Mouse (Mus musculus) lung, embryonic 14.5 days (tissue): ENCODE measurements around the gene Gfpt1. TPM values are rescaled to one million over a fixed set of nuclear protein-coding genes. Genes with fewer than 3 reads are reported as not detected.

ENCODE experiments used
- ATAC-seq: fragments of 200-750 bp; cut with Nextera tagmentation; 2 replicates; pipeline ENCODE4 v1.8.0; 2017; ENCODE audit warnings: mild to moderate bottlenecking, moderate TSS enrichment, moderate library complexity; ENCODE audit not compliant: insufficient read depth
- DNase-seq: peaks from one replicate; pipeline ENCODE4 v3.0.0-alpha.2; 2015
- H3K27ac ChIP-seq: fragments of 300-500 bp; sonication (generic); 2 replicates; pipeline ENCODE4 v1.5.1; 2014; ENCODE audit warnings: low read depth, mild to moderate bottlenecking, moderate library complexity
- H3K27me3 ChIP-seq: fragments of 300-500 bp; sonication (generic); 2 replicates; pipeline ENCODE4 v1.6.1; 2014; ENCODE audit warnings: low read length, control low read depth; ENCODE audit not compliant: insufficient read depth
- H3K36me3 ChIP-seq: fragments of 300-500 bp; sonication (generic); 2 replicates; pipeline ENCODE4 v1.6.1; 2014; ENCODE audit warnings: control low read depth; ENCODE audit not compliant: insufficient read depth
- H3K4me1 ChIP-seq: fragments of 300-500 bp; sonication (generic); 2 replicates; pipeline ENCODE4 v1.6.1; 2014; ENCODE audit warnings: antibody characterized with exemption, control low read depth; ENCODE audit not compliant: insufficient read depth
- H3K4me2 ChIP-seq: fragments of 300-500 bp; sonication (generic); 2 replicates; pipeline ENCODE4 v1.6.1; 2014; ENCODE audit warnings: mild to moderate bottlenecking
- H3K4me3 ChIP-seq: fragments of 300-500 bp; sonication (generic); 2 replicates; pipeline ENCODE4 v1.5.1; 2014; ENCODE audit warnings: low read depth, low read length
- H3K9ac ChIP-seq: fragments of 300-500 bp; sonication (generic); 2 replicates; pipeline ENCODE4 v1.6.1; 2014
- H3K9me3 ChIP-seq: fragments of 300-500 bp; sonication (generic); 2 replicates; pipeline ENCODE4 v1.6.1; 2016; ENCODE audit warnings: low read depth, low read length, control low read depth
- CTCF ChIP-seq: IDR thresholded peaks from 2 replicates; pipeline ENCODE4 v1.5.1; 2016; ENCODE audit warnings: antibody characterized with exemption, low read depth
- WGBS: fragments of 180-500 bp; shearing (Covaris S2); extraction: QIAGEN DNeasy Blood & Tissue Kit; methylation state at CpG from one replicate; pipeline ENCODE4 v1.1.7; 2014; 5-methylcytosine and 5-hydroxymethylcytosine counted together
- polyA plus RNA-seq: library from polyadenylated mRNA; unstranded; fragments of >200 nt; fragmentation: Nextera tagmentation; extraction: Ambion mirVana; gene quantifications from 2 replicates; pipeline ENCODE4 v1.2.1, GENCODE M21; 2014

Gene Gfpt1
- polyA plus RNA-seq, 1 experiment from 2014 or later: 22.1 TPM

DNA sequence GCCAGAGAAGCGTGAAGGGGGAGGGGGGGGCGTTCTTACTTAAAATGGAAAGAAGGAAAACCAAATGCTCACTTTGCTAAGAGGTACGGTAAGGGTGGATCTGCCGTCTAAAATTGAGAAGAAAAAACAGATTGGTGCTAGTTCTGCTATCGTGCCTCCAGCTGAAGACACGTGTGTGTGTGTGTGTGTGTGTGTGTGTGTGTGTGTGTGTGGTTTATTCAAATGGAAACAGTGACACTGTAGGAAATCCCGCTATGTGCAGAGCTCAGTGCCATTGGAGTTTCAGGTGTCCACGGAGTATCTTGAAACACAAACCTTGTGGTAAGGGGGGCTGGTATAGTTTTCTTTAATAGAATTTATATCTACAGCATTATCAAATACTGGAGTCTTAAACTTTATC is 11.5 kb downstream of the Gfpt1 start:
- no peak overlapping the region for H3K27ac ChIP-seq
- no peaks in the 10 kb centered on the region for H3K9me3 ChIP-seq
- H3K4me2 ChIP-seq: no peak overlapping the region
- H3K4me3 ChIP-seq: no peak overlapping the region
- H3K9ac ChIP-seq: no peak overlapping the region
- peaks cover 84% of the 10 kb centered on the region for H3K36me3 ChIP-seq
- ATAC-seq: no peak
- no peaks in the 10 kb centered on the region for H3K4me1 ChIP-seq
- 90% methylated on average over 8 of the region's 8 CpGs for WGBS
- no peaks in the 10 kb centered on the region for H3K27me3 ChIP-seq
- TF ChIP-seq CTCF: no peak
- DNase-seq: no peak

DNA sequence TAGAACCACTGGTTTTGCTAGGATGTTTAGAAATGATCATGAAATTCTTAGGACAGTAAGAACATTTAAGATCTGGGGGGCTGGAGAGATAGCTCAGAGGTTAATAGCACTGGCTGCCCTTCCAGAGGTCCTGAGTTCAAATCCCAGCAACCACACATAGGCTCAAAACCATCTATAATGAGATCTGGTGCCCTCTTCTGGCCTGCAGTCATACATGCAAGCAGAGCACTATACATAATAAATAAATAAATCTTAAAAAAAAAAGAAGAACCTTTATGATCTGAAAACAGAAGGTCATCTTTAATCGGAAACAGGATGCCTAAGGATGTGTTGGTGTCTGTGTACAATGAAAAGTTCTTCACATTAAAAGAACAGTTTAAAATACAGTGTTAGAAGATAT is 17.1 kb downstream of the Gfpt1 start:
- no peaks in the 10 kb centered on the region for H3K9me3 ChIP-seq
- H3K9ac ChIP-seq: no peak overlapping the region
- H3K4me1 ChIP-seq: no peaks in the 10 kb centered on the region
- TF ChIP-seq CTCF: peak; percentile 36; the same call in 1 of the 2 replicates
- H3K4me2 ChIP-seq: no peak overlapping the region
- WGBS: 91% methylated on average over 1 of the region's 1 CpGs
- ATAC-seq (no peak), DNase-seq (no peak)
- H3K27me3 ChIP-seq: no peaks in the 10 kb centered on the region
- no peak overlapping the region for H3K27ac ChIP-seq
- peaks cover 91% of the 10 kb centered on the region for H3K36me3 ChIP-seq
- no peak overlapping the region for H3K4me3 ChIP-seq

DNA sequence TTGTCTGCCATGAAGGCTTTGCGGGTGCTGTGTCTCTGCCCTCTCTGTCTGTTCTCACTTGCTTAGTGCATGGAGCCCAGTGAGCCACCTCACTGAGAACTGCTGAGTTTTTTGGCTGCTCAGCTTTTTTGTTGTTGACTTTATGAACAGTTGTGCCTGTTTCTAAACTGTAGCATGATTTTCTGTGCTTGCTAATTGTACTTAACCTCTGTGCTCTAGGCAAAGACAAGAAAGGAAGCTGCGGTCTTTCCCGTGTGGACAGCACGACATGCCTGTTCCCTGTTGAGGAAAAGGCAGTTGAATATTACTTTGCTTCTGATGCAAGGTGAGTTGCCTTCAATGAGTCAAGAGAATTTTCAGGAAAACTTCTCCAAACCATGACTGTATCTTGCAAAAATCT is 20.9 kb downstream of the Gfpt1 start:
- no peak for DNase-seq
- Histone ChIP-seq H3K36me3 (peaks cover 94% of the 10 kb centered on the region), H3K27me3 (no peaks in the 10 kb centered on the region), H3K4me2 (no peak overlapping the region), H3K9ac (no peak overlapping the region), H3K9me3 (no peaks in the 10 kb centered on the region), H3K27ac (no peak overlapping the region), H3K4me1 (no peaks in the 10 kb centered on the region), H3K4me3 (no peak overlapping the region)
- no peak for ATAC-seq
- TF ChIP-seq CTCF: no peak
- 94% methylated on average over 4 of the region's 4 CpGs for WGBS

DNA sequence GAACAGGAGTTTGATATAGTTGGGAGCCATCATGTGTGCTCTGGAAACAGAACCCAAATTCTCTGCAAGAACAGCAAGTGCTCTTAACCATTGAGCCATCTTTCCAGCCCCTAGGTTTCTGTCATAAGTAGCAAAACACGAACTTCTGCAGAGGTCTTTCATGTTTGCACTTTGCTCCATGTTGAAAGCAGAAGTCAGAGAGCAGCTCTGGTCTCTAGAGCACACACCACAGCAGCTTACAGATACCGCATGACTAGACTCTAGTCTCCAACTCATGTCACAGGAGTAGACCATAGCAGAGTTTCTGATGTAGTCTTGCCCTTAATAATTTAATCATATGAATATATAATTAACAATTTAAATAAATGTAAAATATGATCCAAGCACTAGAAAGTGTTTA is 25.6 kb downstream of the Gfpt1 start:
- Histone ChIP-seq H3K4me2 (no peak overlapping the region), H3K9me3 (no peaks in the 10 kb centered on the region), H3K27ac (no peak overlapping the region), H3K4me1 (no peaks in the 10 kb centered on the region), H3K4me3 (no peak overlapping the region), H3K36me3 (peaks cover 97% of the 10 kb centered on the region), H3K27me3 (no peaks in the 10 kb centered on the region), H3K9ac (no peak overlapping the region)
- WGBS: 78% methylated on average over 2 of the region's 2 CpGs
- DNase-seq (no peak), ATAC-seq (no peak)
- no peak for TF ChIP-seq CTCF

DNA sequence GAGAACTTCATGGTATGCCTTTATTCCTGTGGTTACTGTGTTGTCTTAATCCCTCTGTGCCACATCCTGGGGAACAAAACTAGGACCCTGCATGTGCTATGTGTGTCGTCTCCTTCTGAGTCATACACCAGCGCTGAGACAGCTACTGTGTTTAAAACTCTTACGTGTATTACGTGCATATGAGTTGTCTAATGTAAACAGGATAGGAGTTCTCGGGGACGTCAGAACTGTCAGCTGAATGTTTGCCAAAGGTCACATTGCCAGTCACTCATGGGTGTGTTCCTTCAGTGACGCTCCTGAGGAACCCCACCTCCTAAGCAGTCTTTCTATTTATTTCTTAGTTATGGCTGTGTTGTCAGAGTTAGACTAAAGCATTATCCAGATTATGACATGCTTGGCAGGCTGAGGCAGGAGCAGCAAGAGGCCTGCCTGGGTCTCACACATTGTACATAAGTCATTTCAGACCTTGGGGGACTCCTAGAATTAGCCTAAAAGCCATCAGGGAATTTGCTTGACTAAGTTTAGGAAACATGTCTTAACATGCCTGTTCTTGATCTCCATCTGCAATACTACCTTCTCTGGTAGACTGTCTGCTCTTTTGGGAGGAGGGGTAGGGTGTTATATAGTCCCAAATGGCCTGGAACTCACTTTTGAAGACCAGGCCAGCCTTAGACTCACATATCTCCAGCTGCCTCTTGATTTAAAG is 26.7 kb downstream of the Gfpt1 start:
- Histone ChIP-seq H3K36me3 (peaks cover 96% of the 10 kb centered on the region), H3K27ac (0 out of 2 replicates have a peak overlapping the region, but pooled peaks have one; percentile 24), H3K4me2 (no peak overlapping the region), H3K9me3 (no peaks in the 10 kb centered on the region), H3K4me3 (no peak overlapping the region), H3K9ac (no peak overlapping the region), H3K27me3 (no peaks in the 10 kb centered on the region), H3K4me1 (no peaks in the 10 kb centered on the region)
- peak; percentile 38; the same call in 1 of the 2 replicates for ATAC-seq
- 24% methylated on average over 7 of the region's 7 CpGs for WGBS
- no peak for TF ChIP-seq CTCF
- peak; percentile 61 for DNase-seq

DNA sequence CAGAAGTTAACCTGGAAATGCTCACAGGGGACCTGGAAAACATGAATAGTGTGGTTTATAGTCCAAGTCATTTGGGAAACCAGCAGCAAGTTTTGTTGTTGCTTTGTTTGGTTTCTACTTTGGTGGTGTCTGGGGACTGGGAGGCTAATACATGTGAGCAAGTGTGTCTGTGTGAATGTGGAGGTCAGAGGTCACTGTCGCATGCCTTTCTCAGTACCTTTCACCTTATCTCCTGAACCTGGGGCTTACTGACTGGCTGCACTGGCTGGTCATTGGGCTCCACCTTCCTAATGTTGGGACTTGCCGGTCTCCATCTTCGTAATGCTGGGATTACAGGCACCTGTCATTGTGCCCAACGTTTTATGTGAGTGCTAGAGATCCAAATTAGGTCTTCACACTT is 28.0 kb downstream of the Gfpt1 start:
- H3K4me2 ChIP-seq: no peak overlapping the region
- no peaks in the 10 kb centered on the region for H3K9me3 ChIP-seq
- H3K9ac ChIP-seq: no peak overlapping the region
- no peak overlapping the region for H3K27ac ChIP-seq
- peaks cover 92% of the 10 kb centered on the region for H3K36me3 ChIP-seq
- H3K27me3 ChIP-seq: no peaks in the 10 kb centered on the region
- H3K4me1 ChIP-seq: no peaks in the 10 kb centered on the region
- 88% methylated on average over 4 of the region's 4 CpGs for WGBS
- no peak for DNase-seq
- no peak overlapping the region for H3K4me3 ChIP-seq
- no peak for ATAC-seq
- no peak for TF ChIP-seq CTCF

DNA sequence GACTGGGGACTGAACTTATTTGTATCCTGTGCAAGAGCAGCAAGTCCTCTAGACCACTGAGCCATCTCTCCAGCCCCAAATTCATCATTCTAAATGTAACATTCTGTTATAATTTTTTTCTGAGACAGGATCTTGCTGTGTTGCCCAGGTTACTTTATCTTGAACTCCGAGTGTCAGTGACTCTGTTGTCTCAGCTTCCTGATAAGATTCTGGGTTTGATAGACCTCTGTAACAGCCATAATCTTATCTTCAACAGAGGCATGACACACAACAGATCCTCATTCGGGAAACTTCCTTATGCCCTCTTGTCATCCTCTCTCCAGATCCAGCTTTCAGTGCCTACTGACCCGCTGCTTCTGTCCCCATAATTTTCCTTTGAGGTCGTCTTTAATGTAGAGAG is 30.1 kb downstream of the Gfpt1 start:
- H3K4me3 ChIP-seq: no peak overlapping the region
- H3K27ac ChIP-seq: no peak overlapping the region
- DNase-seq: no peak
- H3K27me3 ChIP-seq: no peaks in the 10 kb centered on the region
- no peak for TF ChIP-seq CTCF
- H3K9ac ChIP-seq: no peak overlapping the region
- no peaks in the 10 kb centered on the region for H3K9me3 ChIP-seq
- WGBS: 44% methylated on average over 4 of the region's 4 CpGs
- peaks cover 93% of the 10 kb centered on the region for H3K36me3 ChIP-seq
- ATAC-seq: no peak
- no peak overlapping the region for H3K4me2 ChIP-seq
- no peaks in the 10 kb centered on the region for H3K4me1 ChIP-seq
